Mouse (Mus musculus) embryonic facial prominence, embryonic 12.5 days (tissue): ENCODE data around the gene Twnk. TPM values are rescaled to one million over a fixed set of nuclear protein-coding genes. Genes with fewer than 3 reads are reported as not detected.

ENCODE experiments used
- ATAC-seq: fragments of 200-750 bp; cut with Nextera tagmentation; 2 replicates; pipeline ENCODE4 v1.8.0; 2017; ENCODE audit not compliant: insufficient number of reproducible peaks, insufficient read depth, low FRiP score, low TSS enrichment
- H3K27ac ChIP-seq: fragments of 300-500 bp; sonication (generic); 2 replicates; pipeline ENCODE4 v1.5.1; 2016; ENCODE audit warnings: mild to moderate bottlenecking
- H3K27me3 ChIP-seq: fragments of 300-500 bp; sonication (generic); 2 replicates; pipeline ENCODE4 v1.6.1; 2016; ENCODE audit warnings: mild to moderate bottlenecking, moderate library complexity
- H3K36me3 ChIP-seq: fragments of 300-500 bp; sonication (generic); 2 replicates; pipeline ENCODE4 v1.6.1; 2016; ENCODE audit warnings: mild to moderate bottlenecking
- H3K4me1 ChIP-seq: fragments of 300-500 bp; sonication (generic); 2 replicates; pipeline ENCODE4 v1.6.1; 2016
- H3K4me2 ChIP-seq: fragments of 300-500 bp; sonication (generic); replicated peaks from 2 replicates; pipeline ENCODE4 v1.6.1; 2016; ENCODE audit warnings: mild to moderate bottlenecking, moderate library complexity
- H3K4me3 ChIP-seq: fragments of 300-500 bp; sonication (generic); 2 replicates; pipeline ENCODE4 v1.5.1; 2016; ENCODE audit warnings: mild to moderate bottlenecking
- H3K9ac ChIP-seq: fragments of 300-500 bp; sonication (generic); 2 replicates; pipeline ENCODE4 v1.6.1; 2016; ENCODE audit warnings: mild to moderate bottlenecking, moderate library complexity
- H3K9me3 ChIP-seq: fragments of 300-500 bp; sonication (generic); 2 replicates; pipeline ENCODE4 v1.6.1; 2016; ENCODE audit warnings: mild to moderate bottlenecking, moderate library complexity
- WGBS: fragments of 180-500 bp; shearing (Covaris S2); methylation state at CpG from one replicate; pipeline ENCODE4 v1.1.7; 2016; 5-methylcytosine and 5-hydroxymethylcytosine counted together
- polyA plus RNA-seq: library from polyadenylated mRNA; unstranded; fragments of >200 nt; fragmentation: Nextera tagmentation; extraction: Ambion mirVana; gene quantifications from 2 replicates; pipeline ENCODE4 v1.2.1, GENCODE M21; 2016

Twnk gene
- polyA plus RNA-seq, 1 experiment from 2014 or later: 29.1 TPM

GRCm38 (mm10) chr19:45005957-45006712 is 672 bp downstream of the Twnk start, which contains the start of gene Mrpl43:
Mrpl43 (minus strand) TSS chr19:45006442.
- peak within 1 kb of the TSS; percentile 86 for H3K4me3 ChIP-seq
- H3K4me2 ChIP-seq: peak within 1 kb of the TSS; percentile 93
- H3K4me1 ChIP-seq: peaks cover 19% of the 10 kb centered on the region
- H3K9ac ChIP-seq: peak within 1 kb of the TSS; percentile 83
- under 1% methylated on average over 82 of the region's 82 CpGs for WGBS
- peak within 1 kb of the TSS; percentile 76 for H3K27ac ChIP-seq
- peaks cover 57% of the 10 kb centered on the region for H3K36me3 ChIP-seq
- H3K27me3 ChIP-seq: no peaks in the 10 kb centered on the region
- ATAC-seq: peak; percentile 81
- H3K9me3 ChIP-seq: no peaks in the 10 kb centered on the region

- Histone ChIP-seq H3K9ac (peak overlapping the region; percentile 83), H3K4me2 (peak overlapping the region; percentile 93), H3K27me3 (no peaks in the 10 kb centered on the region), H3K36me3 (peaks cover 58% of the 10 kb centered on the region), H3K4me3 (peak overlapping the region; percentile 86), H3K27ac (peak overlapping the region; percentile 76), H3K4me1 (peaks cover 19% of the 10 kb centered on the region), H3K9me3 (no peaks in the 10 kb centered on the region)
- ATAC-seq: no peak
- 49% methylated on average over 17 of the region's 17 CpGs for WGBS
These were observed 1.6 kb downstream of the Twnk start for GRCm38 (mm10) chr19:45007021-45007420.

- WGBS: 93% methylated on average over 20 of the region's 20 CpGs
- Histone ChIP-seq H3K27me3 (no peaks in the 10 kb centered on the region), H3K36me3 (peaks cover 55% of the 10 kb centered on the region), H3K9me3 (no peaks in the 10 kb centered on the region), H3K4me2 (peak overlapping the region; percentile 93), H3K4me1 (peaks cover 23% of the 10 kb centered on the region), H3K27ac (no peak overlapping the region), H3K9ac (peak overlapping the region; percentile 83; the same call in 1 of the 2 replicates), H3K4me3 (peak overlapping the region; percentile 86)
- ATAC-seq: no peak
These were observed 2.1 kb downstream of the Twnk start for GRCm38 (mm10) chr19:45007425-45008191.

GRCm38 (mm10) chr19:45010646-45011045 is 5.2 kb downstream of the Twnk start:
- Histone ChIP-seq H3K9me3 (no peaks in the 10 kb centered on the region), H3K27ac (no peak overlapping the region), H3K4me1 (peaks cover 41% of the 10 kb centered on the region), H3K36me3 (peaks cover 35% of the 10 kb centered on the region), H3K9ac (no peak overlapping the region), H3K4me2 (no peak overlapping the region), H3K4me3 (no peak overlapping the region), H3K27me3 (no peaks in the 10 kb centered on the region)
- WGBS: 89% methylated on average over 4 of the region's 4 CpGs
- no peak for ATAC-seq

GRCm38 (mm10) chr19:45012219-45012618 is 6.8 kb downstream of the Twnk start:
- H3K4me1 ChIP-seq: peaks cover 45% of the 10 kb centered on the region
- H3K4me2 ChIP-seq: no peak overlapping the region
- WGBS: 73% methylated on average over 8 of the region's 8 CpGs
- H3K9me3 ChIP-seq: no peaks in the 10 kb centered on the region
- no peak overlapping the region for H3K9ac ChIP-seq
- H3K36me3 ChIP-seq: peaks cover 35% of the 10 kb centered on the region
- no peak for ATAC-seq
- H3K27ac ChIP-seq: peak overlapping the region; percentile 99
- H3K4me3 ChIP-seq: peak overlapping the region; percentile 0; the same call in 1 of the 2 replicates
- no peaks in the 10 kb centered on the region for H3K27me3 ChIP-seq

GRCm38 (mm10) chr19:45012636-45013035 is 7.2 kb downstream of the Twnk start:
- H3K4me1 ChIP-seq: peaks cover 41% of the 10 kb centered on the region
- H3K4me3 ChIP-seq: peak overlapping the region; percentile 0; the same call in 1 of the 2 replicates
- 31% methylated on average over 6 of the region's 6 CpGs for WGBS
- no peaks in the 10 kb centered on the region for H3K9me3 ChIP-seq
- no peak overlapping the region for H3K9ac ChIP-seq
- peak overlapping the region; percentile 99 for H3K27ac ChIP-seq
- H3K36me3 ChIP-seq: peaks cover 35% of the 10 kb centered on the region
- no peaks in the 10 kb centered on the region for H3K27me3 ChIP-seq
- peak overlapping the region; percentile 19 for H3K4me2 ChIP-seq
- no peak for ATAC-seq

- Histone ChIP-seq H3K27me3 (no peaks in the 10 kb centered on the region), H3K27ac (peak overlapping the region; percentile 99), H3K4me1 (peaks cover 38% of the 10 kb centered on the region), H3K4me2 (peak overlapping the region; percentile 96; the same call in 1 of the 2 replicates), H3K36me3 (peaks cover 32% of the 10 kb centered on the region), H3K4me3 (no peak overlapping the region), H3K9ac (no peak overlapping the region), H3K9me3 (no peaks in the 10 kb centered on the region)
- ATAC-seq: 0 out of 2 replicates have a peak, but pooled peaks have one; percentile 1
- 40% methylated on average over 6 of the region's 6 CpGs for WGBS
These were observed 8.2 kb downstream of the Twnk start for GRCm38 (mm10) chr19:45013581-45014225.

GRCm38 (mm10) chr19:45014335-45014971 is 9.0 kb downstream of the Twnk start, which contains the start of gene Lzts2:
Lzts2 (plus strand) TSS chr19:45014414.
- H3K4me1 ChIP-seq: peaks cover 45% of the 10 kb centered on the region
- no peak for ATAC-seq
- 5% methylated on average over 10 of the region's 10 CpGs for WGBS

GRCm38 (mm10) chr19:45014981-45015402 is 9.5 kb downstream of the Twnk start:
- H3K9ac ChIP-seq: peak overlapping the region; percentile 65
- peaks cover 51% of the 10 kb centered on the region for H3K4me1 ChIP-seq
- H3K4me2 ChIP-seq: peak overlapping the region; percentile 96
- no peaks in the 10 kb centered on the region for H3K27me3 ChIP-seq
- under 1% methylated on average over 24 of the region's 25 CpGs for WGBS
- peak overlapping the region; percentile 99 for H3K27ac ChIP-seq
- peak overlapping the region; percentile 74 for H3K4me3 ChIP-seq
- no peaks in the 10 kb centered on the region for H3K9me3 ChIP-seq
- peaks cover 23% of the 10 kb centered on the region for H3K36me3 ChIP-seq
- no peak for ATAC-seq

More at GRCm38 (mm10) chr19:45014335-45014971, 9.0 kb downstream of the Twnk start, which contains the start of gene Lzts2:
- peak within 1 kb of the TSS; percentile 96 for H3K4me2 ChIP-seq
- peak within 1 kb of the TSS; percentile 74 for H3K4me3 ChIP-seq
- peak within 1 kb of the TSS; percentile 99 for H3K27ac ChIP-seq
- H3K9ac ChIP-seq: peak within 1 kb of the TSS; percentile 65
- H3K36me3 ChIP-seq: peaks cover 28% of the 10 kb centered on the region
- H3K9me3 ChIP-seq: no peaks in the 10 kb centered on the region
- H3K27me3 ChIP-seq: no peaks in the 10 kb centered on the region

GRCm38 (mm10) chr19:45015518-45016281 is 10.2 kb downstream of the Twnk start:
- Histone ChIP-seq H3K9me3 (no peaks in the 10 kb centered on the region), H3K36me3 (peaks cover 16% of the 10 kb centered on the region), H3K27ac (peak overlapping the region; percentile 99), H3K27me3 (no peaks in the 10 kb centered on the region), H3K4me2 (peak overlapping the region; percentile 96), H3K4me3 (peak overlapping the region; percentile 74), H3K4me1 (peaks cover 58% of the 10 kb centered on the region), H3K9ac (peak overlapping the region; percentile 65)
- WGBS: 0% methylated on average over 34 of the region's 34 CpGs
- no peak for ATAC-seq
